Mouse (Mus musculus): Measurements from ENCODE around the gene Kdsr.

DNA sequence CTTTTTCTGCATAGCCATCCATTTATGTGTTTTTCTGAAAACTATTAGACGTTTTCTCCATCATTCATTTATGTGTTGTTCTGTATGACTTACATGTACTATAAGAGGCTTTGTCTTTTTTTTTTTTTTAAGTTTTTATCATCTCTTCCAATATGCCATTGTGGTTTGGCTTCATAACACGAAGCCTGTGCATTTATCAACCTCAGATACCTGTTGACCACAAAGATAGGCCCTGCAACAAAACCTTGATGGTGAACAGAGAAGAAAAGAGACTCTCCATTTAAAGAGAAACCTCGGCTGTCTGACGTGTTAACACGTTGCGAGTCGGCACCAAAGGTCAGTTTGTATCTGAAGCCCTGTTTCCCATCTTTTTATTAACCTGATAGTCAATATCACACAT is 49.3 kb downstream of the Kdsr start:
- no peak for TF ChIP-seq E2F4 (IDR thresholded peaks at IDR 0.05; ENCODE audit: borderline replicate concordance, low read depth, low read length)
- no peak for TF ChIP-seq NELFE (IDR thresholded peaks at IDR 0.05; ENCODE audit: low read depth, low read length)
- TF ChIP-seq GATA1 (IDR thresholded peaks at IDR 0.05; ENCODE audit: low read depth, low read length), result no peak
- no peak for TF ChIP-seq USF1 (IDR thresholded peaks at IDR 0.05; ENCODE audit: low read depth, low read length)
- TF ChIP-seq CTCF (IDR thresholded peaks at IDR 0.05 in 2 of 3, conservative IDR thresholded peaks at IDR 0.05 in 1 of 3; ENCODE audit: control insufficient read depth in 1 of 3, insufficient read depth in 1 of 3, low read depth in 2 of 3, low read length in 3 of 3, poor library complexity in 1 of 3, severe bottlenecking in 1 of 3), result no peak
- no peak for TF ChIP-seq MAFK (IDR thresholded peaks at IDR 0.05; ENCODE audit: borderline replicate concordance, low read depth, low read length)
- no peak for TF ChIP-seq EP300 (IDR thresholded peaks at IDR 0.05; ENCODE audit: low read depth in 1 of 2, low read length in 2 of 2)
- TF ChIP-seq CHD2 (IDR thresholded peaks at IDR 0.05; ENCODE audit: low read length), result no peak
- peak; percentile 84 for TF ChIP-seq TBP (IDR thresholded peaks at IDR 0.05; ENCODE audit: low read depth, low read length)
- no peak for TF ChIP-seq SIN3A (IDR thresholded peaks at IDR 0.05; ENCODE audit: low read length)

All from MEL (cell line).